Mouse (Mus musculus) ovary, postnatal 36 days (tissue): Measurements from ENCODE around the gene Zfp13.
"Not testable (repeated sequence)": the region's sequence is repeated elsewhere in the genome, so short reads cannot be mapped to it uniquely, and the experiment has no call there.

ENCODE experiments used
- DNase-seq: peaks from one replicate; pipeline ENCODE4 v3.0.0; 2022; ENCODE audit warnings: low spot score, mixed read lengths

Gene Zfp13

DNA sequence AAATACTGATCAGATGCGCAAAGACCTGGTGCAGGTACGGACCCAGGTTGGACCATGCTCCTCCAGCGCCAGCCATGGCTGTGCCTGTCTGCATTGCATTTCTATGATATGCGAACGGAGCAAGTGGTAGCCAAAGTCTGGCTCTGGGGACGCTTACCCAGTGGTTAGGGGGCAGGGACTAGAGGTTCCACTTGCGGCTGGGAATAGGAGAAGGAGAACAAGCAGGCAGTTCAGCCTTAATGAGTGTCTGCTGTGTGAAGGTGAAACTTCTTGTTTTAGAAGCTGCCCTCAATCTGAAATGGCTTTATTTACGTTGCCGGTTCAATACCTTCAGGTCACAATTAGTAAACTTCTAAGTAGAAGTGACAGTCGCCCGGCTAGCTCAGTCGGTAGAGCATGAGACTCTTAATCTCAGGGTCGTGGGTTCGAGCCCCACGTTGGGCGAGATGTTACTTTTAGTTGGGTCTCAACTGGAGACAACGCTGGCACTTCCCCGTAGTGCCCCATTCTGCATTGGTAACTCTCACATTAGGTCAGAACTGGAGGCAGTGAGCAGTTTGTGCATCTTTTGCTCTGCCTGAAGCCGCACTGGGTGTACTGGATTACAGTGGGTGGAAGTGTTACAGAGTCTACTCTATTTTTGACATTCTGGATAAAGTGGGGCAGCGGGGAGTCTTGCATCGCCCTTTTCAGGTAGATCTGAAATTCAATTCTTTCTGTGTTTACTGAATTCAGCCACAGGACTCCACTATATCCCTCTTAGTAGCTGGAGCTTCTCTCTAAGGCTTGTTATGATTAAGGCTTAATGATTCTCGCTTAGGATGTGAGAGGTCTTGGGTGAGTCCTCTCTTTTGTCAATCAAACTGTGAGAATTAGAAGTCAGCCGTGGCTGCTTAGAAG lies 65.4 kb downstream of the Zfp13 start:
- DNase-seq, result not testable (repeated sequence)

DNA sequence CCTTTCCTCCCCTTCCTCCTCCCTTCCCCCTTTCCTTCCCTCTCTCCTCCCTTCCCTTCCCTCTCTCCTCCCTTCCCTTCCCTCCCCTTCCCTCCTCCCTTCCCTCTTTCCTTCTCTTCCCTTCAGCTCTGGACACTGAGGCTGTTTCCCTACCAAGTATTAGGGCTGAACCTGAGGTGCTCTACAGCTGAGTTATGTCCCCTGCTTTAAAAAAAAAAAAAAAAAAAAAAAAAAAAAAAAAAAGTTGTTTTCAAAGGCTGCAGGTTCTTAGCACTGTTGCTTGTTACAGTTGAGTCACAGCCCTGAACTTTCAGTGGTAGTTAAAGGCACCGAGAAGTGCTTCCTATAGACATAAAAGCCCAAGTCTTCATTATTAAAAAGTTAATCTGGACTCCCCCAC lies 67.9 kb downstream of the Zfp13 start:
- not testable (repeated sequence) for DNase-seq
